Mouse (Mus musculus) embryonic fibroblast, embryonic 13.5 days (primary cell): ENCODE results near the gene Itpr1.

Source experiments
- CTCF ChIP-seq: IDR thresholded peaks from 2 replicates; pipeline ENCODE4 v1.5.1; 2011; ENCODE audit warnings: mild to moderate bottlenecking, control low read depth, low read length, moderate library complexity, borderline replicate concordance; ENCODE audit not compliant: insufficient read depth
- POLR2A ChIP-seq: IDR thresholded peaks from 2 replicates; pipeline ENCODE4 v1.6.1; 2011; ENCODE audit warnings: low read depth, mild to moderate bottlenecking, control low read depth, low read length, moderate library complexity

GRCm38 (mm10) chr6:108465159-108465558 is 252.3 kb downstream of the Itpr1 start:
- TF ChIP-seq CTCF (no peak), POLR2A (no peak)
